ENCODE assay signal across 8 mouse cellular contexts in the genomic region with DNA sequence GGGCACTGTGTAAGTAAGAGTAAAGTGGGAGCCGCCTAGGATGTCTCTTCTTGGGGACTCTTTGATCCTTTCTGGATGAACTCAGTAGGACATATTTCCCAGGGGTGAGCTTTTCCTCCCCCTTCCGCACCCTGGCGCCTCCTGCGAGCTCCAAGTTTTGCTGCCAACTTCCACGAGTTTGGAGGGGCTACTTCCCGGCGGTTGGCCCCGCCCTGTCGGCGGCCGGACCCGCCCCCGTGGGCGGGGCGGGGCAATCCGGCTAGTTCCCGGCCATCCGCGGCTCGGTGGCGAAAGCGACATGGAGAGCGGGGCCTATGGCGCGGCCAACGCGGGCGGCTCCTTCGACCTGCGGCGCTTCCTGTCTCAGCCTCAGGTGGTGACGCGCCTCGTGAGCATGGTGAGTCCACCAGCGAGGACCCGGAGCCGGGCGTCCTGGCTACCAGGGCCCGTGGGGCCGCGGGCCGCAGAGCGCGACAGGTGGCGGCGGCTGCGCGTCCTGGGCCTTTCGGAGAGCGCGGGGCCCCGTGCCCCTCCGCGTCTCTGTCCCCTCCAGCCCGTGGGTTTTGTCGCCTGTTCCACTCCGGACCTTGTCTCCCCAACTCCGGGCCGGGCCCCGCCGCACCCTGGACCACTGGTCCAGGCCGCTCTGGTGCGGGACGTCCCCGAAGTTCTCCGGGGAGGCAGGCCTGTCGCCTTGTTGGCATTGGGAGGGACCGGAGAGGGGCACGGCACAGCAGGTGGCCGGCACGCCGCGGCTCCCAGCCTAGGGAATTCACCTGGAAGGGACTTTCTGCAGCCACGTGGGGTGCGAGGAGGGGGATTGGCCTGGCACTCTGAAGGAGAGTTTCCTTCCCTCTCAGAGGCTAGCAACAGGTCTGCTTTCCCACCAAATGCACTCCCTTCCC. TPM values are rescaled to one million over a fixed set of nuclear protein-coding genes. Genes with fewer than 3 reads are reported as not detected.
DNase-seq lines count a peak whose midpoint lies in the region; ATAC-seq and TF ChIP-seq lines count a peak whose summit lies in the region.

A gene (plus strand): TSS at position 262 of the 905 bp plus-strand sequence.
A gene (plus strand): TSS at position 262 of the 905 bp plus-strand sequence.

- H3K36me3 ChIP-seq in heart, postnatal 0 days (replicated peaks; ENCODE audit: control insufficient read depth, insufficient read depth, low read length) = peaks cover 25% of the 10 kb centered on the region

- H3K9ac ChIP-seq in heart, postnatal 0 days (replicated peaks; ENCODE audit: low read depth, low read length) = peak within 1 kb of the TSS; percentile 83

- WGBS in heart, postnatal 0 days = under 1% methylated on average over 75 of the region's 75 CpGs

- peak; percentile 38 for ATAC-seq in activated CD4-positive, CD25-positive, alpha-beta regulatory T cell, adult 4 months
- ATAC-seq in erythroblast, adult 5-6 weeks (replicated peaks; ENCODE audit: low FRiP score, poor library complexity, severe bottlenecking) = peak; percentile 70
- ATAC-seq in heart, postnatal 0 days (ENCODE audit: insufficient read depth, low read depth) = peak; percentile 80

- peak; percentile 75 for DNase-seq in CD4-positive, CD25-positive, alpha-beta regulatory T cell, adult 2 months (ENCODE audit: low read depth, low spot score)
- DNase-seq in heart, postnatal 0 days (ENCODE audit: low spot score) = peak; percentile 67
- peak; percentile 89 for DNase-seq in kidney, postnatal 14 days
- peak; percentile 85 to 88 for DNase-seq in lung, postnatal 4 days
- peak; percentile 49 for DNase-seq in right cerebral cortex, postnatal 25 days
- no peak for DNase-seq in frontal cortex, postnatal 25 days (ENCODE audit: low spot score in 2 of 2)

- peak within 1 kb of the TSS; percentile 97 for H3K4me3 ChIP-seq in heart, postnatal 0 days (ENCODE audit: low read depth, low read length)

- TF ChIP-seq CTCF in heart, postnatal 0 days (IDR thresholded peaks at IDR 0.05; ENCODE audit: low read depth) = no peak

- no peaks in the 10 kb centered on the region for H3K9me3 ChIP-seq in heart, postnatal 0 days (replicated peaks; ENCODE audit: control insufficient read depth, low read length)

- peak within 1 kb of the TSS; percentile 83 for H3K27ac ChIP-seq in heart, postnatal 0 days (ENCODE audit: low read depth)

- H3K4me1 ChIP-seq in heart, postnatal 0 days (ENCODE audit: control insufficient read depth, insufficient read depth) = peaks cover 23% of the 10 kb centered on the region

- H3K4me2 ChIP-seq in heart, postnatal 0 days (ENCODE audit: low read depth, low read length) = peak within 1 kb of the TSS; percentile 100

- no peak for TF ChIP-seq EP300 in heart, postnatal 0 days (IDR thresholded peaks at IDR 0.05; ENCODE audit: low read depth)

- no peaks in the 10 kb centered on the region for H3K27me3 ChIP-seq in heart, postnatal 0 days (ENCODE audit: control insufficient read depth, insufficient read depth, low read length)

RNA-seq across cellular contexts. Expression of the first gene that starts in this region (rescaled TPM):
- polyA plus RNA-seq in activated CD4-positive, CD25-positive, alpha-beta regulatory T cell, adult 4 months (2017; shearing (Covaris generic)) = 1 to 10 TPM; 3.8 to 5.6 TPM
- 62.3 and 66.5 TPM in 2 replicates for total RNA-seq in erythroblast, adult 5-6 weeks (2015; ENCODE audit: low replicate concordance)
- 31.9 and 39.7 TPM in 2 replicates for total RNA-seq in erythroblast, adult 5-6 weeks (2017; ENCODE audit: low replicate concordance)
- 2.6 TPM in 1 of 2 replicates, not detected in the other for total RNA-seq in heart, postnatal 0 days (2014; rRNA removed; ENCODE audit: low replicate concordance)
- 0.52 and 0.68 TPM in 2 replicates for polyA plus RNA-seq in heart, postnatal 0 days (2015; fragmentation: Nextera tagmentation; extraction: Ambion mirVana)

RNA-seq across cellular contexts. Expression of the second gene that starts in this region (rescaled TPM):
- 100 to 1,000 TPM in 1 of 2 experiments, 10 to 100 TPM in 1; 76.0 to 131 TPM for polyA plus RNA-seq in activated CD4-positive, CD25-positive, alpha-beta regulatory T cell, adult 4 months (2017; shearing (Covaris generic))
- 52.9 and 77.2 TPM in 2 replicates for total RNA-seq in erythroblast, adult 5-6 weeks (2015; ENCODE audit: low replicate concordance)
- 32.5 and 46.5 TPM in 2 replicates for total RNA-seq in erythroblast, adult 5-6 weeks (2017; ENCODE audit: low replicate concordance)
- total RNA-seq in heart, postnatal 0 days (2014; rRNA removed; ENCODE audit: low replicate concordance) = 151 TPM in 2 replicates
- 95.2 and 105 TPM in 2 replicates for polyA plus RNA-seq in heart, postnatal 0 days (2015; fragmentation: Nextera tagmentation; extraction: Ambion mirVana)

Comparison
In these comparisons a context has a peak if more than half of its experiments do, and no peak if none do; other contexts are left out.
1. DNase-seq: peak in CD4-positive, CD25-positive, alpha-beta regulatory T cell, adult 2 months (single experiment), heart, postnatal 0 days (single experiment), kidney, postnatal 14 days (single experiment), lung, postnatal 4 days (2 of 2) and right cerebral cortex, postnatal 25 days (single experiment); none in frontal cortex, postnatal 25 days (0 of 2).
2. Peak in every context shown above with its lines, with median percentiles within 50 percentile points of each other: ATAC-seq.